Mouse (Mus musculus) induced T-regulatory cell, adult 2 months (primary cell): Measurements from ENCODE around the gene D8Ertd738e.

Experiments used
- DNase-seq: peaks from one replicate; pipeline ENCODE4 v3.0.0-alpha.2; 2012; ENCODE audit warnings: low read depth

The D8Ertd738e gene

GRCm38 (mm10) chr8:84236410-84236997 is 13.0 kb downstream of the D8Ertd738e start:
- peak; percentile 45 for DNase-seq

DNA sequence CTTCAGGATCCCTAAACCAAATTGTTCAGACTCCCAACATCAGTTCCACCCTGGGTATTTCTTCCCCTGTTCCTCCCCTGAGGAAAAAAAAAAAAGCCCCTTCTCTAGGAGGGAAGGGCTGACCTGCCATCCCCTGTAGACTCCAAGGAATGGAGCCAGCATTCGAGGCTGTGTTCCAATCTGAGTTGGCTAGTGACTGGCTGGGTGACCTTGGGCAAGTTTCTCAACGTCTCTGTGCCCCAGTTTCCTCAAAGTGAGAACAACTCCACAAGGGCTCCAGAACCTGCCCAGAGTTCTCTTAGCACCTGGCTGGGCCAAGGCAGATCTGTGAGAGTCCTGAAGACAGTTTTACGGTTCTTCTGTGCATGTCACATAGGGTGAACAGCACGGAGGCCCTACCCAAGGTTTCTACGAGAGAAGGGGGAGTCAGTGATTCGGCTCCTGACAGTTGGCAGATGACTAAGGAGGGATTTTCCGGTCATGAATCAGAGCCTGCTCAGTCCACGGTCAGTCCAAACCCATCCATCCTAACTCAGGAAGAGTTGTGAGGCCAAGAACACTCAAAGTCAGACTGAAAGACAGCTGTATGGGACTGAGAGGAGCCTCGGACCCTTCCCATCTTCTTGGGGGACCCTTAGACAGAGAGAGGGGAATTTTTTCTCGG is 13.6 kb downstream of the D8Ertd738e start:
- DNase-seq, result peak; percentile 63

DNA sequence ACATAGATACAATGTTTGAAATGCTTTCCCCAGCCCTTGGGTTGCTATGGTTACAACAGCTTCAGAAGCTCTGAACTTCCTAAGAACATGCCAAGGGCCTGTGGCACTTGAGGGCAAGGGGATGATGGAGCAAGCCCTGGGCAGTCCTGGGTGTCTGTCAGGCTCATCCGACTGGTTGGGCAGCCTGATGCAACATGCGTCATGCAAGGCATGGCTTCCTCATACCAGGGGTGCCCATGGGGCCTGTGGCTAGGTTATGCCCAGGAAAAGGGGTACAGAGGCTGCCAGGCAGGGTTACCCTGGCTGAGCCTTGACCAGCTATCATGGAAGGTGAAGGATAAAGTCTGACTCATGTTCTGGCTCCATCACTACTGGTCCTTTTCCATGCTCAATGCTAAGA is 16.5 kb downstream of the D8Ertd738e start:
- DNase-seq, result no peak

DNA sequence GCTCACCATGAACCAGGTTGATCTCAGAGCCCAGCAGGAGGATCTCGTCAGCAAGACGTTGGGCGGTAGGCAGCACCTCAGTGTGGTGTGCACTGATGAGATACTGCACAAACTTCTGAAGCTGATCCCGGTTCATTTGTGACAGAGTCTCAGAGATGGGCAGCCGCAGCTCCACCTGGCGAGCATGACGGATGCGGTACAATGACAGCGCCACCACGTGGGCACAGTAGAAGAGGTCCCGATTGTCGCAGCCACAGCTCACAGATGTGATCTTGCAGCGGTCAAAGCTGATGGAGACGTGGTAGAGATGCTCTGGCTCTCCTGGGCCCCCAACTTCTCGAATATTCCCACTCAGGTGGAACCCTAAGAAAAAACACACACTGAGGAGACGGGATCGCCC is 18.8 kb downstream of the D8Ertd738e start:
- peak; percentile 40 for DNase-seq

DNA sequence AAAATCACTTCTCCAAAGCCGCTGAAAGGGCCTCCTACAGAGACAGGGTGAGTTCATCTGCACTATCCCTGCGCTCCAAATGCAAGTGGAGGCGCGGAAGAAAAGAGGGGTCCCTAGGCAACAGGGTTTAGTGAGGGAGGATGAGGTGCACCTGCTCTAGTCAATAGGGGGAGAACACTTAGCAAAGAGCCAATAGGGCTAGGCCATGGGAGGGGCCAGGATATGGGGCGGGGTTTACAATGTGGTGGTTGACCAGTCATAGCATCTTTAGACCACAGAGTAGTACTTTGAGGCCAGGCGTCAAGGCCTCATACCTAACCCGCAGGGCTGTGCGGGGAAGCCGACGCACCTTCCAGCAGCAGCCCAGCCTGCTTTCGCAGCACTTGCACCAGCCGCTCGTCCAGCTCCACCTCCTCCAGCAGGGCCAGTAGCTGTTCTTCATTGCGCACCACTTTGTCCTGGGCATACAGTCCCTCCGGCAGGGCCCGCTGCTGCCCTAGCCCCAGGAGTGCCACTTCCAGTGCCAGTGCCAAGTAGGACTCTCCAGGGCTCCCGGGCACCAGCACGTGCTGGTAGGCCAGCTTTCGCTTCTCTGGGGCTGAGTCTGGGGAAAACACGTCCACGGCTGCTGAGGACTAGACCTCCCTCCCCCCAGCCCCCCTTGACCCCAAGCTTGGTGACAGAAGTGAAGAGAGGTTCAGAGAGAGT is 26.0 kb downstream of the D8Ertd738e start:
- DNase-seq, result no peak

- no peak for DNase-seq
These were observed 26.9 kb downstream of the D8Ertd738e start for GRCm38 (mm10) chr8:84222566-84223165.

GRCm38 (mm10) chr8:84220105-84220504 is 29.4 kb downstream of the D8Ertd738e start:
- no peak for DNase-seq

DNA sequence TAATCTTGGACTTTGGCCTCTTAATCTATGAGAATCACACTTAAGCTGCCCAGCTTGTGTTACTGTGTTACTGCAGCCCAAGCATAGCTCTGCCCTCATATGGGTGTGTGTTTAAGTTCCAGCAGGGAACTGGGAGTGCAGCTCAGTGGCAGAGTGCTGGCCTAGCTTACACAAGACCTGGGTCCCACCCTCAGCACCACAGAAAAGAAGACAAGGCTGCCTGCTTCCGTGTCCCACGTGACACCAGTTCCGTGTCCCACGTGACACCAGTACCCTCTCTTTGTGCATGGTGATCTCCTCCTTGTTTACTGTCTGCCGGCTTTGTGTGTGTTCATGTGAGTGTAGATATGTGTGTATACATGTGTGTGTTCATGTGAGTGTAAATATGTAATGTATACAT is 31.4 kb downstream of the D8Ertd738e start:
- DNase-seq, result no peak

DNA sequence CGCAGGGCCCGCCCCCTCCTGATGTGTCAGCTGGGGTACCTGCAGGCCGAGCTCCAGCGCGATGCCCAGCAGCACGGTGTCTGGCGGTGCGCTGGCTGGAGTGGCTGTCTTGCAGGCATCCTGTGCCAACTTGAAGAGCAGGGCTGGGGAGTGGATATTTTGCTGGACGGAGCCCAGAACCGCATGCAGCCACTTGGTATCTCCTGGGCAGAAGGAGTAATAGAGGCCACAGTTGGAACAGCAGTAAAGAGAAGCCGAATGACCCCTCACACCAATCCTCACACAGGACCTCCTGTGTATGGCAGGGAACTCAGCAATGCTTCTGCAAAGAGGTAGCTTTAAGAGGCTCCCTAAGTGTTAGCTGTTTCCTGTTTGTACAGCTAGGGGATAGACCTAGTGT is 32.3 kb downstream of the D8Ertd738e start:
- DNase-seq, result no peak

- no peak for DNase-seq
These were observed 36.2 kb downstream of the D8Ertd738e start for GRCm38 (mm10) chr8:84213277-84213676.

GRCm38 (mm10) chr8:84211881-84212563 is 37.5 kb downstream of the D8Ertd738e start:
- no peak for DNase-seq

DNA sequence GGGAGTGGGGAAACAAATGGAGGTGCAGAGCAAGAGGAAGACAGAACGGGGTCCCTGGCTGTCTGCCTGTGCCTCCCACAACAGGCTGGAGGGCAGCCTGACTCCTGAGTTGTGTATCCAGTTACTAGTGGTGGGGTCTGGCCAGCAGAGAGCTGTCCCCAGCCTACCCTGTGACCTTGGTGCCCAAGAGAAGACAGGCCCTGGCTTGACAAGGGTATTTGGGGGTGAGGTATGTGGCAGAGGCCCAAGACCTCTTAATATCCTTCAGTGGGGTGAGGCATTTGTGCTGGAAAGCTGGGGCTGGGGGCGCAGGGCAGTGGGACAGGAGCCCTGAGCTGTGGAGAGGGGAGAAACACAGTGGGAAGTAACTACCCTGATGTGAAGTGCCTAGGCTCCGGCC is 38.3 kb downstream of the D8Ertd738e start:
- no peak for DNase-seq

- DNase-seq, result peak; percentile 91
These were observed 39.2 kb downstream of the D8Ertd738e start for GRCm38 (mm10) chr8:84210167-84210791.

DNA sequence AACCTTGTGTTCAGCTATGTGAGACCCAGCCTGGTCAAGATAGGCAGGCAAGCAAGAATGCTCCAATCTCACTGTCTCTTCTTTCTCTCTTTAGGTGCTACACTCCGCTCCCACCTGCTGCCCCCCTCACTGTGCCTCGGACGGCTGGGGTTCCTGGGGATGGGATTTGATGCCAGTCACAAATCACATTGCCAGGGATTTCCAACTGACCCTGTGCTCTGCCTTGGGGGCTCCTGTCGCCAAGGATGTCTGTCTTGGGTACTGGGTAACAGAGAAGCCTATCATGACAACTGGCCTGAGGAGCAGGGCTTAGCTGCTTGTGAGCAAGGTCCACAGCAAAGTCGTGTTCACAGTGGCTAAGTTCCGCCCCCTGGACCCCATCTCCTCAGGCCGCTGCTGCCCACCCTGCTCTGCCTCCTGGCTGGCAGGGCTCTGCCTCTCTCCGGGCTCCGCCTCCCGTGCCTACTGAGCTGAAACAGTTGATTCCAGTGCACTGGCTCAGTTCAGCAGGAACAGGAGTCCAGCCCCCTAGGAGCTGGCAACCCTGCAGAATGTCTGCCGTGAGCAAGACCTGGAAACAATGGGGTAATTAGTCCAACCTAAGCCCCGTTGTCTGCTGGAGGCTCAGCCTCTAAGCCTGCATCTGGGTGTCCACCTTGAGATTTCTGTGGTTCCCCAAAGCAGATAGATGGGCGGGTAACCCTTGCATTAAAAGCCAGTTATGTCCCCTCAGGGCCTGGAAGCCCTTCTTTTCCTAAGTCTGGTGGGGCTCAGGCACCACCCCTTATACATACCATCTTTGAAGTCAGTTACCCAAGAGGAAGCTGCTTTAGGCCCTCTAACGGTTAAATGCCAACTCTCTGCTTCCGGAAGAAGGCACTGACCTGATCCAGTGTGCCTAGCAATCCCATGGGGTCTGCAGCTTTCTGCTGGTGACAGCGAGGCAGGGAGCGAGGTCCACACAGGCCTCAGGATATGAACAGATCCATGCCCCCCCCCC is 40.8 kb downstream of the D8Ertd738e start:
- peak; percentile 57 for DNase-seq

DNA sequence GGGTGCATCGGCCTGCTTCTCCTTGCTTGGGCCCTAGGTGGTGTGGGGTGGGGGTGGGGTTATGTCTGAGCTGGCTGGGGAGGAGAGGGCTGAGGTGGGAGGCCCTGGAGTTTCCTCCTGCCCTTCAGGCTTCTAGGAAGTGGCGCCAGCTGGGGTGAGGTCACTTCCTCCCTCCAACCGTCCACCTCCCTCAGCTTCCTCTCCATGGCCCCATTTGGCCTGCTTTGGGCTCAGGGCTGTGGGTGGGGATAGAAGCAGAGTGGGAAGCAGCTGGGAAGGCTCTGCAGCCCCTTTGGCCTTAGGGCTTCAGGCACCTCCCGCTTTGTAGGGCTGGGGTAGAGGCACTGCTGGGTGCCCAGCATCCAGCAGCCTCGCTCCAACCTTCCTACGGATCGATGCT is 41.7 kb downstream of the D8Ertd738e start:
- peak; percentile 74 for DNase-seq

GRCm38 (mm10) chr8:84206666-84207065 is 42.9 kb downstream of the D8Ertd738e start:
- DNase-seq, result peak; percentile 64

DNA sequence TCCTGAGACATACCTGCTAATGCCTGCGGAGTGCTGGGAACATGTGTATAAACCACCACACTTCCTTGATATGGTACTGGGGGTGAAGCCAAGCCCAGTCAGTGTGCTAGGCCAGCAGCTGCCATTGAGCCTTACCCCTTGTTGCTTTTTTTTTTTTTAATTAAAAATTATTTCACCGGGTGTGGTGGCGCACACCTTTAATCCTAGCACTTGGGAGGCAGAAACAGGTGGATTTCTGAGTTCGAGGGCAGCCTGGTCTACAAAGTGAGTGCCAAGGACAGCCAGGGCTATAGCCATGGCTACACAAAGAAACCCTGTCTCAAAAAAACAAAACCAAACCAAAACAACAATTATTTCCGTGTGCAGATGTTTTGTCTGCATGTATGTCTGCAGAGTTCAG is 44.4 kb downstream of the D8Ertd738e start:
- no peak for DNase-seq

- peak; percentile 87 for DNase-seq
These were observed 45.3 kb downstream of the D8Ertd738e start for GRCm38 (mm10) chr8:84203975-84204772.
